Mouse (Mus musculus) kidney, adult 8-10 months (tissue): ENCODE measurements at regions not wholly inside any gene's neighbourhood (a gene's known extent, or its start where the extent isn't known, plus 50 kb on each side); places are given as distances from the start of the nearest gene placed in this dataset.

ENCODE experiments used
- DNase-seq, 2 experiments: peaks; one replicate each; pipeline ENCODE4 v3.0.0; 2022

DNA sequence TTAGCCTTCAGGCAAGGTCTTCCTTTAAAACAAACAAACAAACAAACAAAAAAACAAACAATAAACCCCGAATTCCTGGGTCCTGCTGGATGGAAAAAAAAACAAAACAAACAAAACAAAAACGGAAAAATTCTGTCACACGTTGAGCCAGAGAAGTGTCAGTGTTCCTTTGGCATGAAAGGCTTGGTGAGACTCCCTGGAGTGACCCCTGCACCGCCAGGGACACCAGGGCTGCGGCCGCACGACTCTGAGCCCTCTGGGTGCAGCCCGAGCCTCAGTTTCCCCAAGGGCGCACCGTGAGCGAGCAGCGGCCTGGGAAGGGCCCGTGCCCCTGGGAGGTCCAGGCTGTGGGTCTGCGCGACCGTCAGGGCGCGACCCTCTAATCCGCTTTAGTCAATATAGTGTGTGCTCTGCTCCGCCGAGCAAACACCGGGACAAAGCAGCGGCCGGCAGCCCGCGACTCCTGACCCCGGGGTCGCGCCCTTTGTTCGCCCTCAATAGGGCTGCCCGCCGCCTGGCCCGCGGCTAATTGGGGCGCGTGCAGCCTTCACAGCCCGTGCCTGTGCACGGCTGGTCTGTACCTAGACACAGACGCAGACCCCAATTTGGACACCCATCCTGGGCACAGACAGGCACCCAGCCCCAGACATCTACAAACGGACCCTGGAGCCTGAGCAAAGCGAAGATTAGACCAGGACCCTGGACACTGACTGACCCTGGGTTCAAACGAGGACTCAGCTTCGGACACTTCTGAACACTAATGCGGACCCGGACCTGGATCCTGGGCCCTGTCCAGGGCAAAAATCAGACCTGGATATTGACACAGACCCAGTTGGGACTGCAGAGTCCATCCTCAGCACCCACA lies 74.0 kb upstream of the Ppara start:
- peak in 1 of 2 experiments; percentile 49 for DNase-seq

DNA sequence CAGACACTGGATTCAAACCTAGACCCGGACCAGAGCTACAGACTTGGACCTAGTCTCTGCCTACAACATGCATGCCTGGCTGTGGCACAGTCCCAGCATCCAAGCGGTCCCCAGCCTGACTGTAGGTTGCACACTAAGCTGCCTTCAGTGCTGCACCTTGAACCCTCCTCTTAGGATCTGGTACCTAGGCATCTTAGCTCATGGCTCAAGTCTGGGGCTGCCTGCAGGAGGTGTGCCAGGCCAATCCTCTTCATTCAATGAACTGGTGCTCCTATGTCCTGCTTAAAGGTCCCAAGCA lies 73.4 kb upstream of the Ppara start:
- DNase-seq: no peak

DNA sequence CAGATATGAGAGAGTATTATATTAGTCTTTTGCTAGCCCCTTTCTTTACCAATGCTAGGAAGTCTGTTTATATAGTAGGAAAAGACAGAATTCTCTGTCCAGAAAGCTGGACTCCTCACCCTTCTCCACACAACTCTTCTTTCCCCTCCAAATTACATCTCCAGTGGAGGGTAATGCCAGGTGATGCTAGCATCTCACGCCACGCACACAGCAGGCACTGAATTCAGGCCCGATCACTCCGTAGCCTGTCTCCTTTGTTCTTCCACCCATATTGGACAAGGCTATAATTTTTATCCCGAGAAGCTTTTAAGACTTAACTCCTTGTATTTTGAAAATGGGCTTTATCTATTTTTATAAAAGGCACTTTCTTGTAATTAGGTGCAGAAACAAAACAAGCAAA lies 73.0 kb upstream of the Ppara start:
- DNase-seq: no peak

DNA sequence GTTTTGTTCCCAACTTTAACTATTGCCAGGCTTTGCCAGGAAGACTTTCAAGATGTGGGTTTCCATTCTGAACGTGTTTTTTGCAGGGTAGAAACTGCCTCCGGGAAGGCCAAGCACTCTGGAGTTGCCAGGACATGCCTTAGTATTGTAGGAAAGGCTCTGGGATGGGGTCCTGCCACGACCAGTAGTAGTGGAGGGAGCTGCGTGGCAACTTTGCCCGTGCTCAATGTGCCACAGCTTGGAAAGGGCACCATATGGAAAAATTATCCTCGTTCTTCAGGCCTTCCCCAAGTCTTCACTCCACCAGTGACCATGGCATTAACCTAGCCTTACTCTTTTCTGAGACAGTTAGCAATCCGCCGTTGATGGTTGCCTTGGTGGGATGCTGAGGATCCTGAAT lies 72.5 kb upstream of the Ppara start:
- DNase-seq: no peak

DNA sequence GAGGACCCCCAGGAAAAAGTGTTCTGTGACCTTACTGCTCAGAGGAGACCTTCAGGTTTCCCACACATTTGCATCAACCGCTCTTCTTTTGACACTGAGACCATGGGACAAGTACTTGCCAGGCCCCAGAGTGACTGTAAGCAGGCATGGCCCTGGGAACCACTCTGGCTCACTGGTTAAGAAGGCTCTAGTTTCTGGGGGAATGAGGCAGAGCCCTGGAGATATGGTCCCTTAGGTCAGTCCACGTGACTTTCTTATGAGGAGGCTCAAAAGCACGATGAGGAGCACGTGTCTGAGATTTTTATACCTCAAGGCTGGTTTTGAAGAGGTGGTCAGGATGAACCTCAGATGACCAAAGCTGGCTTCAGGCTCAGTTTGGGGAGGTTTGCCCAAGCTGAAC lies 72.1 kb upstream of the Ppara start:
- DNase-seq: no peak

DNA sequence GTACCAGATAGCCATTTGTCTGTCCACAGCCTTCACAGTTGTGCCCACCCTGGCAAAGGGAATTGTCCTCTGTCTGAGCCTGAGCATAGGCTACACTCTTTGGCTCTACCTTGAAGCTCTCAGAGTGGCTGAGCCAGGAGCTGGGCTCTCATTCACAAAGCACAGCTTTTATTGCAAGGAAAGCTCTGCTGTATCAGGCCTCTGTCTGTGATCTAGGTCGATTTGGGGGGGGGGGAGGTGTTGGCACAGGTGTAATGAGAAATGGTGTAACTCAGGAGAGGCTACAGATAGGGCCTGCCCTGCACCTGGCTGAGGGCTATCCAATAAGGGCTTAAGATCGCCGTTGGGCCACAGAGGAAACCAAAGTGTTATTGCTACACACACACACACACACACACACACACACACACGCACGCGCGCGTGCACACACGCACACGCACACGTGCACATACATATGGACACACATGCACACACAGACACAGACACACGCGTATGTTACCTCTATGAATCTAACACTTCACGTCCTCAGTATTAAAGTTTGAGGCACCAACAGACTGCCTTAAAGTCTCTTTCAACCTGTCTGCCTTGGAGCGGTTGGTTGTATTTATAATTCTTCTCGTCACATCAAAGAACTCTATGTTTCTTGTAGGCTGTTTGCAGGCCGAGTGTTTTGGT lies 70.9 kb upstream of the Ppara start:
- no peak for DNase-seq

DNA sequence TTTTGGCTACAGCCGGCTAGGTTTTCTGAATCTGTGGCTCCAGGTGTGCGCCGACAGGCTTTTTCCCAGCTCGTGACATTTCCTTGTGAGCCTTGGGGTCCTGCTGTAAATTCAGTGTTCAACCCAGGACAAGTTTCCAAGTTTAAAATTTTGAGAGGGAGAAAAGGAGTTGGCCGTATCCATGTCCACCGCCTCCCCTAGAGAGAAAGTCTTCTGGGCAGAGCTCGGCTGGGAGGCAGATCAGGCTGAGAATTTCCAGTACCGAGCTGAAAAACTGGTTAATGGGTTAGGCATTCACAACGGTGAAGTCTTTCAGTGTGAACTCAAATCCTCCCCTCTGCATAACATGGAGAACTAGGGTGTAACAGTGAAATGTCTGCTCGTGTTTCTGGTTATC lies 70.4 kb upstream of the Ppara start:
- peak; percentile 73 to 82 for DNase-seq

DNA sequence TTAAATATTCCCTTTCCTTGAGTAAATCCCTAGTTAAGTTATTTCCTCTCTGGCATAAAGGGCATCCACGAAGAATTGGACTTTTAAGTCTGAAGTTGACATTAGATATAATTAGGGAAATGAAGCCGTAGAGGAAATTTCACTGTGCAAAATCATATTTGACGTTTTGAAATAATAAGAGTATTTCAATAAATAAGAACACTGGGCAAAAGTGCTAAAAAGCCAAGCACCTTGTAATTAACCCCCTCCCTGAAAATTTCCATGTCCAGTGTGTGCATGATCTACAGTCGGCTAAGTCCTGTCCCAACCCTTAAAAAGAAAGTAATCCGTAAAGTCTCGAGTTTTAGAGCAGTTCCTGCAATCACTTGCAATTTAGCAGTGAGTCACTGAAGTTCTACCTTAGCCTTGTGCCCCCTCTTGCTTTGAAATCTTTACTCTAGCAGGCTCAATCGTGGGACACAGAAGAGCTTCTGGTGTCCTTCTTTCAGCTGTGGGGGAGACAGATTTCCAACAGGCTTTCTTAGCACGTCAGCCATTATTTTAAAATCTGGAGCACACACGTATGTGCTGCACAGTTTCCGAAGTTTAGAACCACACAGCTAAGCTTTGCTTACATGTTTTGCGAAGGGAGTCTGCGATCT lies 69.5 kb upstream of the Ppara start:
- DNase-seq: no peak

DNA sequence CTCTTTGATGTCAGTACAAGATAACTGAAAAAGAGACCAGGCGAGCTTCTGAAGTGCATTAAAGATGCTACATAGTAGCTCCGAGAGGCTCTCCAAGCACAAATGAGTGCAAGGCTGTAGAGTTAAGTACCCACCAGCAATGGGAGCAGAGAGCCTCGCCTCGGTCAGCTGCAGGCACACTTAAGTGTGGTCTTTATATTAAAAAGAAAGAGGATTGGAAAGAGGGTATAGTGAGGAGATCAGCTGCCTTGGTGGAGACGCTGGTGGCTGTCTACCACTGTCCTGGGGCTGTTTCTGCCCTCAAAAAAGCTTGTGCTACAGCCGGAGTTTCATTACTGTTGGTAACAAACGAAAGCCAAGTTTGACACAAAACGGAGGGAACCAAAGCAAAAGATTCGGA lies 68.3 kb upstream of the Ppara start:
- DNase-seq: no peak

DNA sequence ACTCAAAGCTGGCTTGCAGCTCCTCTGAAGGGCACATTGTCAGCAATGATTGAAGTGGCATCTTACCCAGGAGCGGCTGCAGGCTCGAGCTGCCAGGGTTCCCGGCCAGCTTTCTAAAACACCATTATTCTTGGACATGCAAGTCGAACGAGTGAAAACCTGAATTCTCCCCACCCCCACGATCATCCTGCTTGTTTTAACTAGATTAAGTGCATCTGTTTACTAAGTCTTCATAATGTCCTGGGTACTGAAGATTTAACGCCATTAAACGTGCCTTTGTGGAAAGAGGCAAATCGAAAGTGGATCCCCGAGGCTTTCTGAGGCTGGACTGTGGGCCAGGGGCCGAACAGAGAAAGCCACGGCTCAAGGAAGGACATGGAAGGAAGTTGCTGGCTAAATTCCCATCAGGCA lies 67.4 kb upstream of the Ppara start:
- DNase-seq: peak in 1 of 2 experiments; percentile 63

DNA sequence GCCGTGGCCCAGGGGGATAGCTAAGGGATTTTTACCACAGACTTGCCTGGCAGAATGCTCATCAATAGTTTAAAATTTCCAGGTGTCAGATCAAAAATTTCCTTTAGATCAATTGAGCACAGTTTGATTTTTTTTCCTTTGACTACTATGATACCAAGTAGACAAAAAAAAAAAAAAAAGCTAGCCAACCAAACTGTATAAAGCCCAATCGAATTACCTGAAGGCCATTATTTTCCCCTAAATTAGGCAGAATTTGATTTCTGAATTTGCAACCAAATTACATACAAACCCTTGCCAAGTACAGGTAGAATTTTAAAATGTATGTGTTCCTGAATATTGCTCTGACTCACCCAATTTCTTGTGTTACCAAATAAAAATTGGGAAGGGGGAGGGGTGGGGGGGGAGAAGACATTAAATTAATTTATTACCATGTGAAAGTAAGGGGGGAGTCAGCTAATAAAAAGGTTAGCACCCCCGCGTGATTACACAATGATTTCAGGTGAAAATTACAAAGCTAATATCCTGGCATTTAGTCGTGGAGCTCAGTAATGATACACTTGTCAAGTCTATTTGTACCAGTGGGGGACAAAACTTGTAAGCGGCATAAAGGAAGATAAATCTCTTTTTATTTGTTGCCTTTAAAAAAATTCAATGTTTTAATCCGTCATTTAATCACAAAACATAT lies 66.7 kb upstream of the Ppara start:
- no peak for DNase-seq

DNA sequence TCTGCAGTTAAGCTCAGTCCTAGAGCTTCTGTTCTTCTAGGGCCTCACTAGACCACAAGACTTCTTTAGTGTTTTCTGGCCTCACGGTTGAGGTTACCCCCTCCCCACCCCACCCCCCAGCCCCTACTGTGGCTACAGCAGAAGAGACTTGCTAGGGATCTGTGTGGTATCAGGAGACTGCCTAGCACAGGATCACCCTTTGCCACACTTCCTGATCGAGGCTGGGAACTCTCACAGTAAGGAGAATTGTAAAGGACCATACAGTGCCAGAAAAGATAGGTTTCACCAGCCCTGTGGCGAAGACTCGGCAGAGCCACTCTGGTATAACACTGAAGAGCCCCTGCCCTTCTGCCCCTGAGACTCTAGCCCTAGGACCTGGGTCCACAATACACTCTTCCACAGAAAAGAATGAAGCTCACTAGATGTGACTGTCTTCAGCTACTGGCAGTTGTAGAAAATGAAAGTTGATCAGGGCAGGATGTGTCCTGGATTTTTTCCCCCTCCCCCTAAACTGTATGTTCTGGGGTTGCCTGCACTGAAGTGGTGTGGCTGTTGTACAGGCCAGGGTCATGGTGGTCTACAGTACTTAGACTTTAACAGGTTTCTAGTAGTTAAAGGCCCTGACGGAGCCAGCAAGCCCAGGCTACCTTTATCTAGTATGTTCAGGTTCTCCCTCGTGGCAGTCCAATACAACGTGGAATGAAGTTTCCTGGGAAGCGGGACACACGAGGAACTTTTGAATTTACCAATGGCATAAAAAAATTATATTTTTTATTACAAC lies 65.7 kb upstream of the Ppara start:
- DNase-seq: no peak

DNA sequence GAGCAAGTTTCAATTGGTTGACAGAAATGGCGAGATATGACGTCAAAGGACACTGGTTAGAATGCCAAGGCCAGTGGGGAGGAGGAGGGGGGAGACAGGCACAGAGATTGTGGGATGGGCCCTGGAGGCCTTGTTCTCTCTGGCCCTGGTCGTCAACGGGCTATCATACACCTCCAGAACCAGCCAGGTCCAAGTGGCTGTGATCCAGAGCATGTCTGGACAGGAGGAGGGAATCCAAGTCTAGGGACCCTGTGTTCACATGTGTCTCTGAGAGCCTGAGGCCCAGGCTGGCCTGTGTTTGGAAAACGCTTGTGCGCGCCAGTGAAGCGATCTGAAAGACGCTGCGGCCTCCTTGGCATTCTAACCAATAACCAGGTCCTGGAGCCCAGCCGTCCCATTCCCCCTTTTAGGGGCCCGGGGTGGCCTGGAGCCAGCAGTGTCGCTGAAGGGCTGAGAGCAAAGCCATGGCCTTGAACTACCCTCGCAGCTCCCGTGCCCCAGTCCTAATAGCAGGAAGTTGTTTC lies 65.1 kb upstream of the Ppara start:
- peak; percentile 83 to 89 for DNase-seq

DNA sequence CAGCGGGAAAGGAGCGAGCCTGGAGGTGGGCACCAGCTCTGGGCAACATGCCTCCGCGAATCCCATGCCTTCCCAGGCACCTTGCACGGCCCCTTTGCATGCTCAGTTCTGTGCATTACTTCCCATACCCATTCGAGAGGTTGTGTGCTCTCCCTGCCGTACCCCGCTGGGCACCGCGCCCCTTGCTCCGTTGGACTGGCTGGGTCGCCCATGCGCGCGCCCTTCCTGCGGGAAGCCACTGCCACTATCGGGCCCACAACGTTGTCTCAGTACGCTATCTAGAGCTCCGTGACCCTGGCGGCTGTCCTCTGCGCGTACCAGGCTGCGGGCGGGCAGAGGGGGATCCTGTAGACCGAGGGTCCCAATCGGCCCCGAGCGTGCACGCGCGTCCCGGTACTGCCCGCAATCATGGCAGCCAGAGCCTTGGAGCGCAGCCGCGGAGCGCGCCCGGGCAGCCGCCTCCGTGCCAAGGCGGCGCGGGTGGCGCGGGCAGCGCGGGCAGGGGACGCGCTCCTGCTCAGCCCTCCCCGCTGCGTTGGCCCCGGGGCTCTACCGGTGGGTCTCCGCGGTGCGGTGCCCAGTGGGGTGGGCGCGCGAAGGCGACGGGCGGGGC lies 64.5 kb upstream of the Ppara start:
- DNase-seq: peak in 1 of 2 experiments; percentile 67

DNA sequence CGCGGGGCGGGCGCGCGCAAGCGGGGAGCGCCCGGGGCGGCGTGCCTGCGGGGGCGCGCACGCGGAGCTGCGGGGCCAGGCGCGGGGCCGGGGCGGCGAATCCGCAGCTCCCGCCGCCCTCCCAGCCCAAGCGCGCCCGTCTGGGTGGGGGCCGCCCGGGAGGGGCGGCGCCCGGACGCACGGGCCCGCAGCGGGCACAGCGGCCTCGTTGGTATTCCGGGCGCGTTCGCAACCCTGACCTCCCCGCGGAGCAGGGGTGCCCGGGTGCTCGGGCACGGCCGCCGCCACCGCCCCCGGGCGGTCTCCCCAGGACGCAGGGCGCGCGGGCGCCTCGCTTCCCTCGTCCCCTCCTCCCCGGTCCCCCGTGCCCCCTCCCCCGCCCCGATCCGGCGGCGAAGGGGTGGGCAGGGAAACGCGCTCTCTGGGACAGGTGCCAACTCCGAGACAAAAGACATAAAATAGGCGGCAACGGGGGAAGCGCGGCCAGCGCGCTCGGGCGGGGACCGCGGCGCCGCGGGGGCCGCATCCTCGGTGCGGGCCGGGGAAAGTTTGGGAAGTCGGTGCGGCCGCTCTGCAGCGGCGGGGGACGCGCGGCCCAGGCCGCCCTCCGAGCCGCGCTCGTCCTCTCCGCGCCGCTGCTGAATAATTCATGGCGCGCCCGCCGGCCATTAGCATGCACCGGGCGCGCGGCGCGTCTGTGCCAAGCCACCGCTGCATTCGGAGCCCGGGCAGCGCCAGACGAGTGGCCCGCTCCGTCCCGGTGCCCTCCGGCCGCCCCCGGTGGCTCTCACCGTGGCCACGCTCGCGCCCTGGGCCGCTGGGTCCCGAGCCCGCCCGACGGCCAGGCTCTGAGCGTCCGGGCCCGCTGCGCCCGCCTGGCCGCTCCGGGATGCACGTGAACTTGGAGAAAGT lies 63.7 kb upstream of the Ppara start:
- DNase-seq: peak; percentile 87 to 89

DNA sequence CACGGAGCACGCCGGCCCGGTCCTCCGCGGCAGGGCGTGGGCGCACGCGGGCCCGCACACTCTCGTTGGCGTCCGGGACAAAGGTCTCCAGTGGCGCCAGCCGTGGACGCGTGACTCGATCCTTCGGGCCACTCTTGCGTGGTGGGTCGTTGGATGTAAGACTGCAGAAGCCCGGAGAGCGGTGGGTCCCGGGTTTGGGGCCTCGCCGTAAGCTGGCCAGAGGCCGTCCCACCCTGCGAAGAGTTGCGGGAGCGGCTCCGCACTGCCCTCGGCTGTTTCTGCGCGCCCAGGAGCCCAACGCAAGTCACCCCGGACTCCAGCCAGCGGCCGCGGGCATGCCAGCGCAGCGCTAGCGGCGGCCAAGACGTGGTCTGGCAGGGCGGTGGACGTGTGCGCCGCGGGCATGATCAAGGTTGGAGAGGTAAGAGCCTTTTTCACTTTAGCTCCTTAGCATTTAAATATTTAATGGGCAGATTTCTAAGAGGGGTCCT lies 63.0 kb upstream of the Ppara start:
- no peak for DNase-seq

DNA sequence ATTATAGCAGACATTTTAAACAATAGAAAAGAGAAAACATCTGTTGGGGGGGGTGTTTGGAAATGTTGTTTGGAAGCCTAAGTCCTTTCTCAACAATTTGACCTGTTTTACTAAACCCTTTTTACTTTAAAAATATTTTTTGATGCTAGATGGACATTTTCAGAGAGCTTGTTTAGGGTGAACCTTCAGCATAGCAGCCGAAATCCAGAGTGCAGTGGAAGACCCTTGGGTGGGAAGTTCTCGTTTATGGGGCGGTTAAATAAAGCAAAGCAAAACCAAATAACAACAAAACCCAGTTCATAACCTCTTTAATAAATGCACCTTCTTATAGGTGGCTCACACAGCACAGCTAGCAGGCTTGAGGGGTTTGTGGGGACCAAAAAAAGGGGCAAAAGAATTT lies 62.4 kb upstream of the Ppara start:
- no peak for DNase-seq

DNA sequence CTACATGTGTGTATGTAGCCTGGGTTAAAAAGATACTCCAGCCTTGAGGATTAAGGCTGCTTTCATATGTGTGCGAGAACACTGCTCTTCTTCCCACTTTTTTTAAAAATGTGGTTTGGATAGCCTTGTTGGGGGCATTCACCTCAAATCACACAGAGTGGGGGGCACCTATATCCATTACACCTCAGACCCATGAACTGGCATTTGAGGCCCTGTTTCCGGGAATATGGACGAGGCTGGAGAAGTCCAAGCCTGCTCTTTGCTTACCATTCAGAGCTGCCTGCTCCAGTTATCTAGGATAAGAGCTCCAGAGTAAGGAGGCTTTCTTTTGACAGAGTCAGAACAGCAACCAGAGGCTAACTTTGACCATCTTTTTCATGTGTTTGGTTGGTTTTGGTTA lies 61.9 kb upstream of the Ppara start:
- no peak for DNase-seq

DNA sequence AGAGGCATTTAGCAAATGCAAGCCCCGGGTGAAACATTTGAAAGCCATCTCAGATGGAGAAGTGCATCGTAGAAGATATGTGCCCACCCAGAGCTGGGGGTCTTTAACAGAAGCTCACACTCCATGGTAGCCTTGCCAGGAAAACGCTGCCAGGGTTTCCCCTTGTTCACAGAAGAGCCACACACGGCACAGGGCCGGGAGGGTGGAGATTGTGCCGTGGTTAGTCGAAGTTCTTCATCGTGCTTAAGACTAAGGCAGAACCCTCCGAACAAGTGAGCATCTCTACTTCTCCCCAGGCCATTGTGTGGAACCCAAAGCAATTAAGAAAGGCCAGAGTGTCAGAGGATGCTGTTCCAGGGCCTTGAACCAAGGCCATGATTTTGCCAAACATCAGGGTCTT lies 61.3 kb upstream of the Ppara start:
- DNase-seq: no peak

DNA sequence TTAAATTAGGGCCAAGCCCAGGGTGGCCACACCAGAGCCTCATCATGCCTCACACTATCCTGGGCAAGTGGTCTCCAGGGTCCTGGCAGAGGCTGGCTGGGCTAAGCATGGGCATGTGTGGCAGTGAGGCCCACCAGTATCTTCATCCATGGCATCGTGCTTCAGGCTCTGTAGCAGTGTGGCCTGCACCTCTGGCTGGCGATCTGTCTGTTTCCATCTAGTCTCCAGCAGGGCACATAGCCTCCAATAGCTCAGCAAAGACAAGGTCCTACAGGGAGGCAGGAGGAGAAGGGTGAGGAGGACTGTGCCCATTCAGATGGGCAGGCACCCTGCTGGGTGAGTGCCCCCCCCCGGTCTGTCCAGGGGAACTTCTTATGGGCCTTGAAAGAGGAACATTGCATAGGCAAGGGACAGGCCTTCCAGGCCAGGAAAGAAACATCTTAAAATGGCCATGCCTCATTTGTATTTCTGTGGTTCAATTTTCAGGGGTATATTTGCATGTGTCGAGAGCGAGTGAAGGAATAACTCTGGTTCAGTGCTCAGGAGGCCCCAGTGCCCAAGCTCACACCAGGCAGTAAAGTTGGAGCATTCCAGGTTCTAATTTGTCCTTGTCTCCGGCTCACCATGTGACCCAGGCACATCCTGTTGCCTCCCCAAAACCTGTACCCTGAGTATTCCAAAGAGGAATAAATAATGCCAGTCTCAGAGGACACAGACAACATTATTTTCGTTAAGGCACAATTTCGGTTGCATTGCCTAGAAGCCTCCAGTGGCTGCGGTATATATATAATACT lies 60.4 kb upstream of the Ppara start:
- no peak for DNase-seq
